Mouse (Mus musculus) brain, adult 2 months (tissue): ENCODE measurements at regions not wholly inside any gene's neighbourhood (a gene's known extent, or its start where the extent isn't known, plus 50 kb on each side); places are given as distances from the start of the nearest gene placed in this dataset.
"Not testable (repeated sequence)": the region's sequence is repeated elsewhere in the genome, so short reads cannot be mapped to it uniquely, and the experiment has no call there.

ENCODE experiments used
- DNase-seq: peaks from one replicate; pipeline ENCODE4 v3.0.0; 2011; ENCODE audit warnings: low read depth, low spot score

GRCm38 (mm10) chr16:58137728-58138279 is 270.4 kb upstream of the Dcbld2 start:
- no peak for DNase-seq

- no peak for DNase-seq
These were observed 261.8 kb upstream of the Dcbld2 start for GRCm38 (mm10) chr16:58146479-58146878.

GRCm38 (mm10) chr16:58155538-58155937 is 252.7 kb upstream of the Dcbld2 start:
- DNase-seq, result no peak

- no peak for DNase-seq
These were observed 229.4 kb upstream of the Dcbld2 start for GRCm38 (mm10) chr16:58178744-58179401.

- not testable (repeated sequence) for DNase-seq
These were observed 228.3 kb upstream of the Dcbld2 start for GRCm38 (mm10) chr16:58179981-58180380.

GRCm38 (mm10) chr16:58194619-58195497 is 213.4 kb upstream of the Dcbld2 start:
- no peak for DNase-seq

GRCm38 (mm10) chr16:58211872-58212271 is 196.4 kb upstream of the Dcbld2 start:
- peak; percentile 1 for DNase-seq

GRCm38 (mm10) chr16:58234686-58235085 is 173.6 kb upstream of the Dcbld2 start:
- no peak for DNase-seq

GRCm38 (mm10) chr16:58236857-58237256 is 171.4 kb upstream of the Dcbld2 start:
- peak; percentile 10 for DNase-seq

GRCm38 (mm10) chr16:58276281-58276680 is 132.0 kb upstream of the Dcbld2 start:
- DNase-seq, result no peak

GRCm38 (mm10) chr16:58281474-58281873 is 126.8 kb upstream of the Dcbld2 start:
- no peak for DNase-seq

- no peak for DNase-seq
These were observed 113.8 kb upstream of the Dcbld2 start for GRCm38 (mm10) chr16:58294457-58294856.

- no peak for DNase-seq
These were observed 113.1 kb upstream of the Dcbld2 start for GRCm38 (mm10) chr16:58295128-58295527.

GRCm38 (mm10) chr16:58299495-58299894 is 108.7 kb upstream of the Dcbld2 start:
- peak; percentile 78 for DNase-seq

GRCm38 (mm10) chr16:58300098-58300497 is 108.1 kb upstream of the Dcbld2 start:
- DNase-seq, result no peak

- no peak for DNase-seq
These were observed 104.7 kb upstream of the Dcbld2 start for GRCm38 (mm10) chr16:58303555-58303954.

- no peak for DNase-seq
These were observed 91.3 kb upstream of the Dcbld2 start for GRCm38 (mm10) chr16:58316889-58317455.

GRCm38 (mm10) chr16:58331087-58331486 is 77.2 kb upstream of the Dcbld2 start:
- DNase-seq, result no peak

GRCm38 (mm10) chr16:58343921-58344320 is 64.3 kb upstream of the Dcbld2 start:
- no peak for DNase-seq

GRCm38 (mm10) chr16:58349354-58349753 is 58.9 kb upstream of the Dcbld2 start:
- peak; percentile 16 for DNase-seq

- no peak for DNase-seq
These were observed 58.4 kb upstream of the Dcbld2 start for GRCm38 (mm10) chr16:58349802-58350201.

GRCm38 (mm10) chr16:58352156-58352555 is 56.1 kb upstream of the Dcbld2 start:
- DNase-seq, result no peak
